Mouse (Mus musculus) liver, embryonic 14.5 days (tissue): ENCODE measurements at regions not wholly inside any gene's neighbourhood (a gene's known extent, or its start where the extent isn't known, plus 50 kb on each side); places are given as distances from the start of the nearest gene placed in this dataset.

ENCODE experiments used
- CTCF ChIP-seq: IDR thresholded peaks from 2 replicates; pipeline ENCODE4 v1.5.1; 2016; ENCODE audit warnings: antibody characterized with exemption, low read depth, control low read depth
- EP300 ChIP-seq: IDR thresholded peaks from 2 replicates; pipeline ENCODE4 v1.6.1; 2016; ENCODE audit warnings: antibody characterized with exemption, low read depth

GRCm38 (mm10) chr3:151651524-151651923 lies 98.2 kb downstream of the Ifi44 start:
- no peak for TF ChIP-seq EP300
- TF ChIP-seq CTCF = no peak
